Mouse (Mus musculus) bone marrow macrophage, adult 2 months (primary cell): ENCODE data around the gene Mrps35.

Experiments
- CTCF ChIP-seq: IDR thresholded peaks from 2 replicates; pipeline ENCODE4 v1.5.1; 2012; ENCODE audit warnings: low read depth, mild to moderate bottlenecking, low read length, moderate library complexity
- POLR2A ChIP-seq: IDR thresholded peaks from 2 replicates; pipeline ENCODE4 v1.6.1; 2012; ENCODE audit warnings: mild to moderate bottlenecking, low read depth, low read length, borderline replicate concordance

DNA sequence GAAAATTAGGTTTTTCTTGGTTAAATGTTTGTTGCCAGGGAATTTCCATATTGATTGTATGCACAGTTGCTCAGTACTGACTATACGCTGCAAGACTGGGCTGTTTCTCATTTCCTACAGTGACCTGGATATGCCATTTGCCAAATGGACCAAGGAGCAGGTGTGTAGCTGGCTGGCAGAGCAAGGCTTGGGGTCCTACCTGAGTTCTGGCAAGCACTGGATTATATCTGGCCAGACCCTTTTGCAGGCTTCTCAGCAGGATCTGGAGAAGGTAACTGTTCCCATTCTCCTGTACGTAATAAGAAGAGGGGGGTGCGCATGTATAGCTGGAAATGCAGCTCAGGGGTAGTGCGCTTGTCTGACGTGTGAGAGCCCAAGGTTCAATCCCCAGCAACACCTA lies 21.4 kb upstream of the Mrps35 start:
- TF ChIP-seq CTCF = no peak; the same call in 1 of the 2 replicates
- TF ChIP-seq POLR2A = no peak
